In genomic region chr17:4576883-4577282, GRCm38 (mm10) we compare ENCODE assay signal across 20 mouse cellular contexts.
DNase-seq lines count a peak whose midpoint lies in the region; ATAC-seq and TF ChIP-seq lines count a peak whose summit lies in the region.
"Had no signal": no experiment of that assay in that cellular context is flagged by ENCODE, and none has a peak within 500 bp of the region (broad histone marks: within the 10 kb centered on the region; RNA-seq: fewer than 3 reads in every experiment).

No protein-coding gene starts in this region.

- H3K4me1 ChIP-seq in heart, adult 2 months (ENCODE audit: control insufficient read depth, insufficient read depth, low read length), result no peaks in the 10 kb centered on the region
- no peaks in the 10 kb centered on the region for H3K4me1 ChIP-seq in midbrain, embryonic 11.5 days (ENCODE audit: control insufficient read depth, insufficient read depth, low read length)
- H3K4me1 ChIP-seq in midbrain, embryonic 16.5 days (ENCODE audit: control insufficient read depth, insufficient read depth, low read length), result no peaks in the 10 kb centered on the region
- no peaks in the 10 kb centered on the region for H3K4me1 ChIP-seq in stomach, postnatal 0 days (replicated peaks; ENCODE audit: control insufficient read depth, insufficient read depth)
- H3K4me1 ChIP-seq: forebrain, embryonic 10.5 days; forebrain, embryonic 15.5 days; intestine, embryonic 15.5 days had no signal

- H3K27ac ChIP-seq in heart, adult 2 months, result no peak overlapping the region
- no peak overlapping the region for H3K27ac ChIP-seq in midbrain, embryonic 11.5 days (ENCODE audit: low read depth, low read length)
- no peak overlapping the region for H3K27ac ChIP-seq in midbrain, embryonic 16.5 days (ENCODE audit: low read length)
- H3K27ac ChIP-seq in stomach, postnatal 0 days (replicated peaks), result no peak overlapping the region
- H3K27ac ChIP-seq: embryonic facial prominence, embryonic 10.5 days; forebrain, embryonic 10.5 days; forebrain, embryonic 15.5 days; hindbrain, embryonic 10.5 days; hindbrain, embryonic 14.5 days; intestine, embryonic 15.5 days had no signal

- TF ChIP-seq POLR2A in heart, adult 2 months (IDR thresholded peaks at IDR 0.05; ENCODE audit: insufficient read depth, low read depth, low read length), result no peak

- DNase-seq in heart, adult 11 months, result peak; percentile 27
- no peak for DNase-seq in heart, adult 2 months
- peak; percentile 26 for DNase-seq in midbrain, embryonic 11.5 days (ENCODE audit: low spot score, missing footprints)
- DNase-seq in stomach, postnatal 0 days (ENCODE audit: low spot score), result no peak
- no peak for DNase-seq in adrenal gland, postnatal 10 days
- DNase-seq in ovary, adult 18-20 months (ENCODE audit: low spot score), result no peak
- DNase-seq: adrenal gland, adult 2 months; adrenal gland, postnatal 36 days; cerebellum, adult 2 months; cerebellum, postnatal 10 days; gastrocnemius, postnatal 10 days had no signal

- no peaks in the 10 kb centered on the region for H3K36me3 ChIP-seq in heart, adult 2 months (ENCODE audit: control insufficient read depth, insufficient read depth, low read length)
- H3K36me3 ChIP-seq in midbrain, embryonic 11.5 days (ENCODE audit: control insufficient read depth, insufficient read depth, low read length), result no peaks in the 10 kb centered on the region
- no peaks in the 10 kb centered on the region for H3K36me3 ChIP-seq in midbrain, embryonic 16.5 days (ENCODE audit: control insufficient read depth, insufficient read depth, low read length)
- H3K36me3 ChIP-seq in stomach, postnatal 0 days (ENCODE audit: control insufficient read depth, insufficient read depth, low read length), result no peaks in the 10 kb centered on the region
- H3K36me3 ChIP-seq: embryonic facial prominence, embryonic 10.5 days; forebrain, embryonic 10.5 days; forebrain, embryonic 15.5 days; hindbrain, embryonic 10.5 days; intestine, embryonic 15.5 days had no signal

- no peak overlapping the region for H3K9ac ChIP-seq in heart, adult 2 months (ENCODE audit: low read depth, low read length)
- no peak overlapping the region for H3K9ac ChIP-seq in midbrain, embryonic 11.5 days (ENCODE audit: low read length)
- H3K9ac ChIP-seq in midbrain, embryonic 16.5 days (ENCODE audit: low read depth, low read length), result no peak overlapping the region
- H3K9ac ChIP-seq in stomach, postnatal 0 days (ENCODE audit: low read length), result no peak overlapping the region
- H3K9ac ChIP-seq: forebrain, embryonic 15.5 days; hindbrain, embryonic 14.5 days; intestine, embryonic 15.5 days had no signal

- no peak for TF ChIP-seq CTCF in heart, adult 2 months (IDR thresholded peaks at IDR 0.05)
- TF ChIP-seq CTCF in stomach, postnatal 0 days (IDR thresholded peaks at IDR 0.05; ENCODE audit: low read depth), result no peak

- 50% methylated on average over 5 of the region's 5 CpGs for WGBS in heart, adult 2 months
- 73% methylated on average over 5 of the region's 5 CpGs for WGBS in midbrain, embryonic 11.5 days
- WGBS in midbrain, embryonic 16.5 days, result 71% methylated on average over 5 of the region's 5 CpGs
- 39% methylated on average over 5 of the region's 5 CpGs for WGBS in stomach, postnatal 0 days

- intact Hi-C loops in heart, adult 2 months (cut with DNase I), result no loop called here

- no peaks in the 10 kb centered on the region for H3K27me3 ChIP-seq in heart, adult 2 months (ENCODE audit: control insufficient read depth, insufficient read depth, low read length)
- no peaks in the 10 kb centered on the region for H3K27me3 ChIP-seq in midbrain, embryonic 11.5 days (ENCODE audit: control insufficient read depth, insufficient read depth, low read length)
- H3K27me3 ChIP-seq in midbrain, embryonic 16.5 days (ENCODE audit: control insufficient read depth, insufficient read depth, low read depth, low read length), result no peaks in the 10 kb centered on the region
- H3K27me3 ChIP-seq in stomach, postnatal 0 days (ENCODE audit: control insufficient read depth, insufficient read depth, low read length), result no peaks in the 10 kb centered on the region
- H3K27me3 ChIP-seq: forebrain, embryonic 15.5 days; intestine, embryonic 15.5 days; Patski had no signal

- TF ChIP-seq EP300 in heart, adult 2 months (IDR thresholded peaks at IDR 0.05; ENCODE audit: insufficient read depth, low read depth, low read length), result no peak
- no peak for TF ChIP-seq EP300 in stomach, postnatal 0 days (optimal IDR thresholded peaks at IDR 0.05)

- no peaks in the 10 kb centered on the region for H3K79me2 ChIP-seq in heart, adult 2 months (replicated peaks; ENCODE audit: control insufficient read depth, insufficient read depth, low read length)

- ATAC-seq in midbrain, embryonic 11.5 days (ENCODE audit: low FRiP score), result no peak
- no peak for ATAC-seq in midbrain, embryonic 16.5 days
- ATAC-seq in stomach, postnatal 0 days (ENCODE audit: low FRiP score, low TSS enrichment), result peak; percentile 40; the same call in 1 of the 2 replicates
- ATAC-seq: forebrain, embryonic 15.5 days; intestine, embryonic 15.5 days; Patski had no signal

- no peak overlapping the region for H3K4me3 ChIP-seq in heart, adult 2 months
- no peak overlapping the region for H3K4me3 ChIP-seq in midbrain, embryonic 11.5 days (ENCODE audit: low read depth, low read length)
- H3K4me3 ChIP-seq in midbrain, embryonic 16.5 days (ENCODE audit: low read depth, low read length), result no peak overlapping the region
- H3K4me3 ChIP-seq in stomach, postnatal 0 days (ENCODE audit: low read depth, low read length), result no peak overlapping the region
- H3K4me3 ChIP-seq: embryonic facial prominence, embryonic 10.5 days; forebrain, embryonic 10.5 days; forebrain, embryonic 15.5 days; hindbrain, embryonic 10.5 days; intestine, embryonic 15.5 days had no signal

- no peaks in the 10 kb centered on the region for H3K9me3 ChIP-seq in midbrain, embryonic 11.5 days (ENCODE audit: control insufficient read depth, low read length)
- H3K9me3 ChIP-seq in midbrain, embryonic 16.5 days (replicated peaks; ENCODE audit: control insufficient read depth, low read length, poor library complexity, severe bottlenecking), result no peaks in the 10 kb centered on the region
- H3K9me3 ChIP-seq in stomach, postnatal 0 days (ENCODE audit: control insufficient read depth, low read length), result no peaks in the 10 kb centered on the region
- H3K9me3 ChIP-seq: embryonic facial prominence, embryonic 10.5 days; forebrain, embryonic 10.5 days; forebrain, embryonic 15.5 days; hindbrain, embryonic 10.5 days; intestine, embryonic 15.5 days had no signal

- no peak overlapping the region for H3K4me2 ChIP-seq in midbrain, embryonic 11.5 days
- no peak overlapping the region for H3K4me2 ChIP-seq in midbrain, embryonic 16.5 days (ENCODE audit: low read length)
- no peak overlapping the region for H3K4me2 ChIP-seq in stomach, postnatal 0 days (replicated peaks; ENCODE audit: low read depth)
- H3K4me2 ChIP-seq: forebrain, embryonic 15.5 days; heart, embryonic 11.5 days; hindbrain, embryonic 14.5 days; intestine, embryonic 15.5 days had no signal

Comparison
In these comparisons a context has a peak if more than half of its experiments do, and no peak if none do; other contexts are left out.
1. DNase-seq: peak in heart, adult 11 months (single experiment) and midbrain, embryonic 11.5 days (single experiment); none in heart, adult 2 months (0 of 2), stomach, postnatal 0 days (single experiment), adrenal gland, postnatal 10 days (single experiment) and ovary, adult 18-20 months (single experiment).